Mouse (Mus musculus) heart, postnatal 0 days (tissue): ENCODE results near the gene Phldb3. TPM values are rescaled to one million over a fixed set of nuclear protein-coding genes. Genes with fewer than 3 reads are reported as not detected.
A peak's percentile ranks its signal among the peaks of the same experiment; 100 is the strongest.
"Not testable (repeated sequence)": the region's sequence is repeated elsewhere in the genome, so short reads cannot be mapped to it uniquely, and the experiment has no call there.

Source experiments
- ATAC-seq: fragments of 200-750 bp; cut with Nextera tagmentation; 2 replicates; pipeline ENCODE4 v1.8.0; 2017; ENCODE audit warnings: low read depth, moderate number of reproducible peaks, moderate library complexity; ENCODE audit not compliant: insufficient read depth
- DNase-seq: peaks from one replicate; pipeline ENCODE4 v3.0.0-alpha.2; 2016; ENCODE audit warnings: low spot score
- H3K27ac ChIP-seq: fragments of 300-500 bp; sonication (generic); 2 replicates; pipeline ENCODE4 v1.5.1; 2014; ENCODE audit warnings: low read depth, mild to moderate bottlenecking
- H3K27me3 ChIP-seq: fragments of 300-500 bp; sonication (generic); 2 replicates; pipeline ENCODE4 v1.6.1; 2014; ENCODE audit warnings: low read length, mixed read lengths; ENCODE audit not compliant: control insufficient read depth, insufficient read depth
- H3K36me3 ChIP-seq: fragments of 300-500 bp; sonication (generic); replicated peaks from 2 replicates; pipeline ENCODE4 v1.6.1; 2014; ENCODE audit warnings: low read length, mixed read lengths; ENCODE audit not compliant: control insufficient read depth, insufficient read depth
- H3K4me1 ChIP-seq: fragments of 300-500 bp; sonication (generic); 2 replicates; pipeline ENCODE4 v1.6.1; 2014; ENCODE audit warnings: antibody characterized with exemption; ENCODE audit not compliant: control insufficient read depth, insufficient read depth
- H3K4me2 ChIP-seq: fragments of 300-500 bp; sonication (generic); 2 replicates; pipeline ENCODE4 v1.6.1; 2014; ENCODE audit warnings: low read depth, mild to moderate bottlenecking, low read length, moderate library complexity
- H3K4me3 ChIP-seq: fragments of 300-500 bp; sonication (generic); 2 replicates; pipeline ENCODE4 v1.5.1; 2014; ENCODE audit warnings: low read depth, low read length
- H3K9ac ChIP-seq: fragments of 300-500 bp; sonication (generic); replicated peaks from 2 replicates; pipeline ENCODE4 v1.6.1; 2014; ENCODE audit warnings: low read depth, low read length, mixed read lengths
- H3K9me3 ChIP-seq: fragments of 300-500 bp; sonication (generic); replicated peaks from 2 replicates; pipeline ENCODE4 v1.6.1; 2016; ENCODE audit warnings: low read length; ENCODE audit not compliant: control insufficient read depth
- CTCF ChIP-seq: IDR thresholded peaks from 2 replicates; pipeline ENCODE4 v1.5.1; 2016; ENCODE audit warnings: antibody characterized with exemption, control low read depth, low read depth
- EP300 ChIP-seq: IDR thresholded peaks from 2 replicates; pipeline ENCODE4 v1.6.1; 2016; ENCODE audit warnings: antibody characterized with exemption, low read depth
- WGBS: fragments of 180-500 bp; shearing (Covaris S2); extraction: QIAGEN DNeasy Blood & Tissue Kit; methylation state at CpG from one replicate; pipeline ENCODE4 v1.1.7; 2014; 5-methylcytosine and 5-hydroxymethylcytosine counted together
- polyA plus RNA-seq: library from polyadenylated mRNA; unstranded; fragments of >200 nt; fragmentation: Nextera tagmentation; extraction: Ambion mirVana; gene quantifications from 2 replicates; pipeline ENCODE4 v1.2.1, GENCODE M21; 2015
- total RNA-seq: library from RNA; depleted of rRNA; stranded (reverse); fragments of >200 nt; gene quantifications from 2 replicates; pipeline ENCODE4 v1.2.3, GENCODE M21; 2014; ENCODE audit warnings: low replicate concordance

Gene Phldb3
- total and polyA plus RNA-seq, 2 experiments from 2014 or later = not detected

GRCm38 (mm10) chr7:24611709-24612108 is 1.1 kb downstream of the Phldb3 start:
- no peaks in the 10 kb centered on the region for H3K36me3 ChIP-seq
- WGBS = 10% methylated on average over 7 of the region's 7 CpGs

GRCm38 (mm10) chr7:24612308-24612910 is 1.8 kb downstream of the Phldb3 start:
- no peak for ATAC-seq
- no peak for DNase-seq
- H3K9ac ChIP-seq = no peak overlapping the region
- no peaks in the 10 kb centered on the region for H3K9me3 ChIP-seq
- 7% methylated on average over 27 of the region's 27 CpGs for WGBS
- H3K27me3 ChIP-seq = peaks cover 49% of the 10 kb centered on the region
- no peak overlapping the region for H3K27ac ChIP-seq
- peak overlapping the region; percentile 7 for H3K4me3 ChIP-seq
- TF ChIP-seq CTCF (no peak), EP300 (no peak)
- H3K4me1 ChIP-seq = peaks cover 3% of the 10 kb centered on the region; the same call in 1 of the 2 replicates
- H3K4me2 ChIP-seq = peak overlapping the region; percentile 8; the same call in 1 of the 2 replicates
- no peaks in the 10 kb centered on the region for H3K36me3 ChIP-seq

More at GRCm38 (mm10) chr7:24611709-24612108, 1.1 kb downstream of the Phldb3 start:
- H3K27me3 ChIP-seq = peaks cover 49% of the 10 kb centered on the region
- H3K27ac ChIP-seq = no peak overlapping the region
- no peak for ATAC-seq
- no peak for TF ChIP-seq CTCF
- no peak for TF ChIP-seq EP300
- H3K4me3 ChIP-seq = peak overlapping the region; percentile 47
- H3K4me2 ChIP-seq = peak overlapping the region; percentile 58
- no peaks in the 10 kb centered on the region for H3K9me3 ChIP-seq
- DNase-seq = no peak
- no peak overlapping the region for H3K9ac ChIP-seq
- H3K4me1 ChIP-seq = peaks cover 3% of the 10 kb centered on the region; the same call in 1 of the 2 replicates

DNA sequence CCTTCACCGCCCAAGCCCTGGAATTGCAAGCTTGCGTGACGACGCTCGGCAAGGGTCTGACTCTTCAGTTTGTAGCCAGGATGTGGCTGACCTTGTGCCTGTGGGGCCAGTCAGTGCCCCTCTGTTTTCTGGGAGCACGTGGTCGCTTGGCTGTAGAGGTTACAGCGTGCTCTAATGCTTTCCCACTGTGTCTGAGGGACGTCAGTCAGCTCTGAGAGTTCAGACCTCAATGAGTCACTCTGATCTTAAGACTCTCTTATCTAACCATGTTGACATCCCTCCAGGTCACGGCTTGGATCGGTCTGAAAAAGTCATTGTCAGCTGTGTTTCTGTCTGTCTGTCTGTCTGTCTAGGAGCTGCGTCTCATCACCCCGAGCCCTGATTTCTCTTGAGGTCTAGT is 4.3 kb downstream of the Phldb3 start:
- Histone ChIP-seq H3K4me1 (peaks cover 3% of the 10 kb centered on the region; the same call in 1 of the 2 replicates), H3K27me3 (peaks cover 47% of the 10 kb centered on the region), H3K9ac (no peak overlapping the region), H3K27ac (no peak overlapping the region), H3K4me2 (no peak overlapping the region), H3K36me3 (no peaks in the 10 kb centered on the region), H3K4me3 (no peak overlapping the region), H3K9me3 (no peaks in the 10 kb centered on the region)
- 63% methylated on average over 13 of the region's 13 CpGs for WGBS
- TF ChIP-seq EP300 (no peak), CTCF (no peak)
- no peak for ATAC-seq
- DNase-seq = no peak

DNA sequence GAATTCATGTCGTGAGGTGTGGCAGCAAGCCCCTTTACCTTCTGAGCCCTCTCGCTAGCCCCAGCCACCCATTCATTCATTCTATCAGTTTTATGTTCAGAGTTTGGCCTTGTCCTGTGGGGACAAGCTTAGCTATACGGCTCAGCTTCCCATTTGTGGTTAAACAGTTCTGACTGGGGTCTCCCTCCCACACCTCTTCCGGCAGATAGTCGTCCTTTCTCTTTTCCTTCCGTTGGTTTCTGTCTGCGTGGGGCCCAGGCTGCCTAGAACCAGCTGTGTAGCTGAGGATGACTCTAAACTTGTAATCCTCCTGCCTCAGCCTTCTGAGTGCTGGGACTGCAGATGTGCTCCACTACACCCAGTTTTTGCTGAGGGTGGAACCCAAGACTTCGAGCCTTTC is 7.2 kb downstream of the Phldb3 start:
- WGBS = 57% methylated on average over 8 of the region's 8 CpGs
- 0 out of 2 replicates have a peak, but pooled peaks cover 4% of the 10 kb centered on the region for H3K9me3 ChIP-seq
- no peak for TF ChIP-seq CTCF
- H3K4me3 ChIP-seq = no peak overlapping the region
- no peak overlapping the region for H3K4me2 ChIP-seq
- no peak overlapping the region for H3K9ac ChIP-seq
- H3K27me3 ChIP-seq = peaks cover 18% of the 10 kb centered on the region
- no peaks in the 10 kb centered on the region for H3K4me1 ChIP-seq
- no peak overlapping the region for H3K27ac ChIP-seq
- ATAC-seq = no peak
- no peaks in the 10 kb centered on the region for H3K36me3 ChIP-seq
- DNase-seq = no peak

DNA sequence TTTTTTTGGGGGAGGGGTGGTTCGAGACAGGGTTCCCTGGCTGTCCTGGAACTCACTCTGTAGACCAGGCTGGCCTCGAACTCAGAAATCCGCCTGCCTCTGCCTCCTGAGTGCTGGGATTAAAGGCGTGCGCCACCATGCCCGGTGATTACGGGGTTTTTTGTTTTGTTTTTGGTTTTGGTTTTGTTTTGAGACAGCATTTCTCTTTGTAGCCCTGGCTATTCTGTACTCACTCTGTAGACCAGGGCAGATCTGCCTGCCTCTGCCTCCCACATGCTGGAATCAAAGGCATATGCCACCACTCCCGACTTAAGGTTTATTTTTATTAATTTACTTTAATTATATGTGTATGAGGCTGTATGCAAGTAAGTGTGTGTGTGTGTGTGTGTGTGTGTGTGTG is 7.8 kb downstream of the Phldb3 start:
- H3K4me1 ChIP-seq, ATAC-seq, H3K4me2 ChIP-seq, H3K36me3 ChIP-seq, DNase-seq, H3K27ac ChIP-seq, H3K9ac ChIP-seq, H3K9me3 ChIP-seq, H3K4me3 ChIP-seq: not testable (repeated sequence)
- peaks cover 11% of the 10 kb centered on the region for H3K27me3 ChIP-seq
- WGBS = 81% methylated on average over 8 of the region's 8 CpGs
